8 mouse cellular contexts compared by ENCODE assay signal in genomic region chr13:112259398-112259797, GRCm38 (mm10). TPM values are rescaled to one million over a fixed set of nuclear protein-coding genes. Genes with fewer than 3 reads are reported as not detected.
A peak's percentile ranks its signal among the peaks of the same experiment; 100 is the strongest.
DNase-seq lines count a peak whose midpoint lies in the region; ATAC-seq and TF ChIP-seq lines count a peak whose summit lies in the region.

No protein-coding gene starts in this region.

- H3K27me3 ChIP-seq in embryonic facial prominence, embryonic 10.5 days (replicated peaks; ENCODE audit: low read depth, poor library complexity, severe bottlenecking) = no peaks in the 10 kb centered on the region; the same call in 1 of the 2 replicates
- H3K27me3 ChIP-seq in kidney, embryonic 14.5 days (ENCODE audit: control insufficient read depth, insufficient read depth, low read length) = no peaks in the 10 kb centered on the region
- H3K27me3 ChIP-seq in limb, embryonic 14.5 days (ENCODE audit: control insufficient read depth, insufficient read depth, low read length) = no peaks in the 10 kb centered on the region

- peak; percentile 70 for DNase-seq in 3T3-L1 (ENCODE audit: low read depth, low spot score)
- peak; percentile 81 for DNase-seq in adrenal gland, postnatal 10 days
- peak; percentile 67 for DNase-seq in embryonic facial prominence, embryonic 10.5 days (ENCODE audit: low spot score)
- peak; percentile 82 for DNase-seq in limb, embryonic 14.5 days (ENCODE audit: low spot score)
- peak; percentile 34 to 55 for DNase-seq in spleen, postnatal 14 days (ENCODE audit: low spot score in 2 of 2)

- ATAC-seq in granulocyte monocyte progenitor cell, adult 5-6 weeks (replicated peaks; ENCODE audit: poor library complexity, severe bottlenecking) = peak; percentile 76
- peak; percentile 93; the same call in 1 of the 2 replicates for ATAC-seq in kidney, embryonic 14.5 days (ENCODE audit: low FRiP score, low TSS enrichment)
- ATAC-seq in limb, embryonic 14.5 days (ENCODE audit: low FRiP score, low read depth) = peak; percentile 90
- ATAC-seq in monocyte, adult 5-6 weeks (replicated peaks; ENCODE audit: insufficient number of reproducible peaks, low FRiP score, low TSS enrichment, poor library complexity, severe bottlenecking) = peak; percentile 71

- H3K4me3 ChIP-seq in embryonic facial prominence, embryonic 10.5 days = no peak overlapping the region
- no peak overlapping the region for H3K4me3 ChIP-seq in kidney, embryonic 14.5 days (ENCODE audit: low read length)
- no peak overlapping the region for H3K4me3 ChIP-seq in limb, embryonic 14.5 days (replicated peaks; ENCODE audit: low read length)

- H3K4me2 ChIP-seq in kidney, embryonic 14.5 days (replicated peaks; ENCODE audit: low read depth, low read length) = no peak overlapping the region
- H3K4me2 ChIP-seq in limb, embryonic 14.5 days (replicated peaks; ENCODE audit: low read depth, low read length, severe bottlenecking) = no peak overlapping the region

- no peak overlapping the region for H3K27ac ChIP-seq in embryonic facial prominence, embryonic 10.5 days (replicated peaks)
- H3K27ac ChIP-seq in kidney, embryonic 14.5 days (ENCODE audit: low read depth, low read length) = no peak overlapping the region
- no peak overlapping the region for H3K27ac ChIP-seq in limb, embryonic 14.5 days (replicated peaks; ENCODE audit: low read depth, low read length)

- peaks cover 5% of the 10 kb centered on the region; the same call in 1 of the 2 replicates for H3K4me1 ChIP-seq in embryonic facial prominence, embryonic 10.5 days
- H3K4me1 ChIP-seq in kidney, embryonic 14.5 days (ENCODE audit: control insufficient read depth, insufficient read depth, low read length) = no peaks in the 10 kb centered on the region
- 0 out of 2 replicates have a peak, but pooled peaks cover 2% of the 10 kb centered on the region for H3K4me1 ChIP-seq in limb, embryonic 14.5 days (ENCODE audit: control insufficient read depth, insufficient read depth, low read length)

- no peaks in the 10 kb centered on the region for H3K9me3 ChIP-seq in embryonic facial prominence, embryonic 10.5 days
- no peaks in the 10 kb centered on the region for H3K9me3 ChIP-seq in kidney, embryonic 14.5 days (ENCODE audit: control insufficient read depth, low read length)
- H3K9me3 ChIP-seq in limb, embryonic 14.5 days (ENCODE audit: control insufficient read depth, low read length) = no peaks in the 10 kb centered on the region

- H3K9ac ChIP-seq in kidney, embryonic 14.5 days (ENCODE audit: low read depth, low read length) = no peak overlapping the region
- H3K9ac ChIP-seq in limb, embryonic 14.5 days (ENCODE audit: low read depth, low read length, severe bottlenecking) = no peak overlapping the region

- WGBS in embryonic facial prominence, embryonic 10.5 days = 50% methylated on average over 2 of the region's 2 CpGs
- 60% methylated on average over 2 of the region's 2 CpGs for WGBS in kidney, embryonic 14.5 days
- 34% methylated on average over 2 of the region's 2 CpGs for WGBS in limb, embryonic 14.5 days

- TF ChIP-seq POLR2A in limb, embryonic 14.5 days (IDR thresholded peaks at IDR 0.05; ENCODE audit: borderline replicate concordance, extremely low read depth, insufficient read depth, insufficient read length) = no peak

- no peaks in the 10 kb centered on the region for H3K36me3 ChIP-seq in embryonic facial prominence, embryonic 10.5 days (replicated peaks)
- H3K36me3 ChIP-seq in kidney, embryonic 14.5 days (ENCODE audit: control insufficient read depth, insufficient read depth, low read length) = no peaks in the 10 kb centered on the region
- no peaks in the 10 kb centered on the region for H3K36me3 ChIP-seq in limb, embryonic 14.5 days (ENCODE audit: control insufficient read depth, insufficient read depth, low read length)

RNA-seq across cellular contexts. Expression of gene Ankrd55, which starts 28.9 kb away (rescaled TPM):
- 1 to 10 TPM; 2.3 to 3.7 TPM for total RNA-seq in adrenal gland, postnatal 10 days (2021)
- 0.33 and 0.49 TPM in 2 replicates for polyA plus RNA-seq in embryonic facial prominence, embryonic 10.5 days (2016; fragmentation: Nextera tagmentation; extraction: Ambion mirVana)
- total RNA-seq in granulocyte monocyte progenitor cell, adult 5-6 weeks (2014; fragmentation: Nextera tagmentation) = 0.67 TPM in 1 of 2 replicates, not detected in the other
- total RNA-seq in granulocyte monocyte progenitor cell, adult 5-6 weeks (2017) = not detected in 2 replicates
- polyA plus RNA-seq in kidney, embryonic 14.5 days (2014; fragmentation: Nextera tagmentation; extraction: Ambion mirVana) = 0.34 and 0.71 TPM in 2 replicates
- polyA plus RNA-seq in limb, embryonic 14.5 days (2012; rRNA removed) = 1.6 and 2.2 TPM in 2 replicates
- 0.98 and 1.0 TPM in 2 replicates for polyA plus RNA-seq in limb, embryonic 14.5 days (2014; fragmentation: Nextera tagmentation; extraction: Ambion mirVana)
- total RNA-seq in monocyte, adult 5-6 weeks (2017) = 0.68 TPM in 1 of 3 replicates, not detected in the others
